Mouse (Mus musculus): ENCODE data around the gene Spdye4b.

Spdye4b gene

GRCm38 (mm10) chr5:143213832-143214231, 33.0 kb downstream of the Spdye4b start:
- DNase-seq (ENCODE audit: low spot score in 2 of 2) = no peak

GRCm38 (mm10) chr5:143220996-143221395, 40.2 kb downstream of the Spdye4b start:
- DNase-seq (ENCODE audit: low spot score in 2 of 2) = no peak

GRCm38 (mm10) chr5:143222287-143222686, 41.5 kb downstream of the Spdye4b start:
- DNase-seq (ENCODE audit: low spot score in 2 of 2) = no peak

- DNase-seq (ENCODE audit: low spot score in 2 of 2) = no peak
Observed at GRCm38 (mm10) chr5:143226790-143227189, 46.0 kb downstream of the Spdye4b start, which contains the start of gene Spdye4a. Gene Spdye4a (minus strand): TSS chr5:143226890.

- peak; percentile 61 to 84 for DNase-seq (ENCODE audit: low spot score in 2 of 2)
Observed at GRCm38 (mm10) chr5:143235028-143235693, 54.3 kb downstream of the Spdye4b start, which contains the start of gene Zfp12. Gene Zfp12 (plus strand): TSS chr5:143235163.

GRCm38 (mm10) chr5:143236036-143236435, 55.2 kb downstream of the Spdye4b start:
- no peak for DNase-seq (ENCODE audit: low spot score in 2 of 2)

- no peak for DNase-seq (ENCODE audit: low spot score in 2 of 2)
Observed at GRCm38 (mm10) chr5:143244926-143245325, 64.1 kb downstream of the Spdye4b start.

GRCm38 (mm10) chr5:143252039-143252438, 71.2 kb downstream of the Spdye4b start:
- DNase-seq (ENCODE audit: low spot score in 2 of 2) = no peak

GRCm38 (mm10) chr5:143252791-143253185, 72.0 kb downstream of the Spdye4b start:
- no peak for DNase-seq (ENCODE audit: low spot score in 2 of 2)

GRCm38 (mm10) chr5:143253186-143253880, 72.5 kb downstream of the Spdye4b start:
- peak in 1 of 2 experiments; percentile 19 for DNase-seq (ENCODE audit: low spot score in 2 of 2)

GRCm38 (mm10) chr5:143253881-143254486, 73.2 kb downstream of the Spdye4b start:
- no peak for DNase-seq (ENCODE audit: low spot score in 2 of 2)
